10 mouse cellular contexts compared by ENCODE assay signal in genomic region chr11:47987251-47987892, GRCm38 (mm10). TPM values are rescaled to one million over a fixed set of nuclear protein-coding genes. Genes with fewer than 3 reads are reported as not detected.
DNase-seq lines count a peak whose midpoint lies in the region; ATAC-seq and TF ChIP-seq lines count a peak whose summit lies in the region.
"Had no signal": no experiment of that assay in that cellular context is flagged by ENCODE, and none has a peak within 500 bp of the region (broad histone marks: within the 10 kb centered on the region; RNA-seq: fewer than 3 reads in every experiment).

No protein-coding gene starts in this region.

- DNase-seq in heart, adult 11 months: no peak
- peak; percentile 49 for DNase-seq in embryonic facial prominence, embryonic 14.5 days (ENCODE audit: low spot score)
- DNase-seq in neural tube, embryonic 10.5 days (ENCODE audit: extremely low spot score, low spot score): peak; percentile 14
- no peak for DNase-seq in c-Kit-positive CD71-positive TER-119-positive erythroid progenitor cells, embryonic 14.5 days (ENCODE audit: low spot score)
- no peak for DNase-seq in lung, adult 2 months

- TF ChIP-seq POLR2A in lung, adult 2 months (IDR thresholded peaks at IDR 0.05; ENCODE audit: borderline replicate concordance, extremely low read depth, low read depth, low read length): no peak

- WGBS in heart, embryonic 15.5 days: 55% methylated on average over 8 of the region's 8 CpGs
- 40% methylated on average over 8 of the region's 8 CpGs for WGBS in embryonic facial prominence, embryonic 14.5 days
- WGBS in intestine, postnatal 0 days: 57% methylated on average over 8 of the region's 8 CpGs
- WGBS in lung, adult 2 months: 50% methylated on average over 8 of the region's 8 CpGs

- peaks cover 8% of the 10 kb centered on the region for H3K4me1 ChIP-seq in heart, embryonic 15.5 days (replicated peaks)
- peaks cover 7% of the 10 kb centered on the region; the same call in 1 of the 2 replicates for H3K4me1 ChIP-seq in embryonic facial prominence, embryonic 14.5 days (ENCODE audit: control insufficient read depth, insufficient read depth, low read length)
- no peaks in the 10 kb centered on the region for H3K4me1 ChIP-seq in intestine, postnatal 0 days (replicated peaks; ENCODE audit: control insufficient read depth, insufficient read depth, low read length)
- H3K4me1 ChIP-seq in lung, adult 2 months (ENCODE audit: control insufficient read depth, insufficient read depth, low read length): no peaks in the 10 kb centered on the region

- TF ChIP-seq CTCF in intestine, postnatal 0 days (IDR thresholded peaks at IDR 0.05; ENCODE audit: low read depth): no peak
- no peak for TF ChIP-seq CTCF in lung, adult 2 months (IDR thresholded peaks at IDR 0.05; ENCODE audit: insufficient read depth, low read length)

- H3K9me3 ChIP-seq in heart, embryonic 15.5 days (replicated peaks): no peaks in the 10 kb centered on the region
- H3K9me3 ChIP-seq in embryonic facial prominence, embryonic 14.5 days (ENCODE audit: control insufficient read depth, low read length): no peaks in the 10 kb centered on the region
- H3K9me3 ChIP-seq in intestine, postnatal 0 days (ENCODE audit: control insufficient read depth): no peaks in the 10 kb centered on the region

- peak overlapping the region; percentile 61 for H3K4me3 ChIP-seq in heart, embryonic 15.5 days
- peak overlapping the region; percentile 62 for H3K4me3 ChIP-seq in embryonic facial prominence, embryonic 14.5 days (ENCODE audit: low read depth, low read length)
- no peak overlapping the region for H3K4me3 ChIP-seq in intestine, postnatal 0 days (ENCODE audit: low read depth, low read length)
- H3K4me3 ChIP-seq in lung, adult 2 months (replicated peaks; ENCODE audit: extremely low read depth, low read depth, low read length): no peak overlapping the region

- peaks cover 58% of the 10 kb centered on the region for H3K27me3 ChIP-seq in heart, embryonic 15.5 days
- peaks cover 58% of the 10 kb centered on the region for H3K27me3 ChIP-seq in embryonic facial prominence, embryonic 14.5 days (replicated peaks; ENCODE audit: control insufficient read depth, insufficient read depth, low read length)
- peaks cover 25% of the 10 kb centered on the region for H3K27me3 ChIP-seq in intestine, postnatal 0 days (replicated peaks; ENCODE audit: control insufficient read depth, insufficient read depth, low read length)

- H3K9ac ChIP-seq in heart, embryonic 15.5 days: no peak overlapping the region
- H3K9ac ChIP-seq in embryonic facial prominence, embryonic 14.5 days (ENCODE audit: low read depth, low read length): peak overlapping the region; percentile 73
- H3K9ac ChIP-seq in intestine, postnatal 0 days (ENCODE audit: low read depth, low read length): no peak overlapping the region

- H3K27ac ChIP-seq in heart, embryonic 15.5 days: no peak overlapping the region
- no peak overlapping the region for H3K27ac ChIP-seq in embryonic facial prominence, embryonic 14.5 days (replicated peaks; ENCODE audit: low read depth, low read length)
- no peak overlapping the region for H3K27ac ChIP-seq in intestine, postnatal 0 days (ENCODE audit: low read depth, low read length)

- H3K4me2 ChIP-seq in heart, embryonic 15.5 days: peak overlapping the region; percentile 97
- peak overlapping the region; percentile 94 for H3K4me2 ChIP-seq in embryonic facial prominence, embryonic 14.5 days (ENCODE audit: low read depth, low read length)
- H3K4me2 ChIP-seq in intestine, postnatal 0 days (replicated peaks; ENCODE audit: low read depth): peak overlapping the region; percentile 78; the same call in 1 of the 2 replicates

- ATAC-seq in heart, embryonic 15.5 days (replicated peaks; ENCODE audit: insufficient number of reproducible peaks, insufficient read depth, low FRiP score, low read depth): no peak
- peak; percentile 17; the same call in 1 of the 2 replicates for ATAC-seq in embryonic facial prominence, embryonic 14.5 days (ENCODE audit: low read depth)
- ATAC-seq in intestine, postnatal 0 days: no peak
- no peak for ATAC-seq in megakaryocyte progenitor cell, adult 5-6 weeks (replicated peaks; ENCODE audit: poor library complexity)

- no peaks in the 10 kb centered on the region for H3K36me3 ChIP-seq in heart, embryonic 15.5 days
- no peaks in the 10 kb centered on the region for H3K36me3 ChIP-seq in embryonic facial prominence, embryonic 14.5 days (ENCODE audit: control insufficient read depth, insufficient read depth, low read length)
- no peaks in the 10 kb centered on the region for H3K36me3 ChIP-seq in intestine, postnatal 0 days (ENCODE audit: control insufficient read depth, insufficient read depth)

RNA-seq across cellular contexts. Expression of gene Sgcd, which starts 1.4 kb away (rescaled TPM):
- 6.0 and 6.2 TPM in 2 replicates for polyA plus RNA-seq in heart, embryonic 15.5 days (2015; fragmentation: Nextera tagmentation; extraction: Ambion mirVana)
- polyA plus RNA-seq in embryonic facial prominence, embryonic 14.5 days (2014; fragmentation: Nextera tagmentation; extraction: Ambion mirVana): 10.7 and 12.0 TPM in 2 replicates
- 1.2 and 2.1 TPM in 2 replicates for polyA plus RNA-seq in intestine, postnatal 0 days (2015; fragmentation: Nextera tagmentation; extraction: Ambion mirVana)
- not detected in 2 replicates for total RNA-seq in megakaryocyte progenitor cell, adult 5-6 weeks (2015)
- total RNA-seq in megakaryocyte progenitor cell, adult 5-6 weeks (2017): not detected in 2 replicates
- 1.0 TPM in 2 replicates for polyA plus RNA-seq in lung, adult 2 months (2012; rRNA removed)
- total RNA-seq: MEL; neutrophil, adult 5-6 weeks had no signal

Comparison
In these comparisons a context has a peak if more than half of its experiments do, and no peak if none do; other contexts are left out.
1. H3K4me3 ChIP-seq: peak in heart, embryonic 15.5 days (single experiment) and embryonic facial prominence, embryonic 14.5 days (single experiment); none in intestine, postnatal 0 days (single experiment) and lung, adult 2 months (single experiment).
2. DNase-seq: peak in embryonic facial prominence, embryonic 14.5 days (single experiment) and neural tube, embryonic 10.5 days (single experiment); none in heart, adult 11 months (single experiment), c-Kit-positive CD71-positive TER-119-positive erythroid progenitor cells, embryonic 14.5 days (single experiment) and lung, adult 2 months (single experiment).
3. Peak in every context shown above with its lines, with median percentiles within 50 percentile points of each other: H3K4me2 ChIP-seq.